Mouse (Mus musculus) spleen, adult 2 months (tissue): ENCODE data around the gene Wdr70. TPM values are rescaled to one million over a fixed set of nuclear protein-coding genes. Genes with fewer than 3 reads are reported as not detected.
"Not testable (repeated sequence)": the region's sequence is repeated elsewhere in the genome, so short reads cannot be mapped to it uniquely, and the experiment has no call there.

Source experiments
- DNase-seq, 2 experiments: peaks; one replicate each; pipeline versions ENCODE4 v3.0.0 to v3.0.0-alpha.2; 2012 to 2021; ENCODE audit warnings: low spot score in 2 of 2, low read depth in 1 of 2
- H3K27ac ChIP-seq: fragments of 200-500 bp; 2 replicates; pipeline ENCODE4 v1.5.1; 2012; ENCODE audit warnings: low read length, inconsistent platforms; ENCODE audit not compliant: insufficient read depth
- H3K27me3 ChIP-seq: fragments of 200-500 bp; 2 replicates; pipeline ENCODE4 v1.6.1; 2012; ENCODE audit warnings: mild to moderate bottlenecking, moderate library complexity, low read length, inconsistent platforms; ENCODE audit not compliant: control insufficient read depth, insufficient read depth
- H3K36me3 ChIP-seq: fragments of 200-500 bp; 2 replicates; pipeline ENCODE4 v1.6.1; 2012; ENCODE audit warnings: mild to moderate bottlenecking, low read length, inconsistent platforms; ENCODE audit not compliant: control insufficient read depth, insufficient read depth
- H3K4me1 ChIP-seq: fragments of 200-500 bp; 2 replicates; pipeline ENCODE4 v1.6.1; 2011; ENCODE audit warnings: inconsistent platforms; ENCODE audit not compliant: control insufficient read depth, insufficient read depth, insufficient read length
- H3K4me3 ChIP-seq: fragments of 200-500 bp; 2 replicates; pipeline ENCODE4 v1.5.1; 2011; ENCODE audit warnings: mild to moderate bottlenecking, inconsistent platforms; ENCODE audit not compliant: insufficient read depth, insufficient read length; ENCODE audit errors: extremely low read depth
- CTCF ChIP-seq: fragments of 200-500 bp; IDR thresholded peaks from 2 replicates; pipeline ENCODE4 v1.5.1; 2011; ENCODE audit warnings: mild to moderate bottlenecking, inconsistent platforms; ENCODE audit not compliant: insufficient read depth, insufficient read length, insufficient replicate concordance; ENCODE audit errors: extremely low read depth
- POLR2A ChIP-seq: fragments of 200-500 bp; IDR thresholded peaks from 2 replicates; pipeline ENCODE4 v1.6.1; 2011; ENCODE audit warnings: low read depth, low read length, inconsistent platforms
- WGBS: fragments of 180-500 bp; shearing (Covaris S2); methylation state at CpG from one replicate; pipeline ENCODE4 v1.1.7; 2018; 5-methylcytosine and 5-hydroxymethylcytosine counted together
- polyA plus RNA-seq: library from polyadenylated mRNA; depleted of rRNA; stranded (reverse); fragments of >200 nt; gene quantifications from 2 replicates; pipeline ENCODE4 v1.2.3, GENCODE M21; 2012

Gene Wdr70
- polyA plus RNA-seq, 1 experiment: 6.6 TPM

DNA sequence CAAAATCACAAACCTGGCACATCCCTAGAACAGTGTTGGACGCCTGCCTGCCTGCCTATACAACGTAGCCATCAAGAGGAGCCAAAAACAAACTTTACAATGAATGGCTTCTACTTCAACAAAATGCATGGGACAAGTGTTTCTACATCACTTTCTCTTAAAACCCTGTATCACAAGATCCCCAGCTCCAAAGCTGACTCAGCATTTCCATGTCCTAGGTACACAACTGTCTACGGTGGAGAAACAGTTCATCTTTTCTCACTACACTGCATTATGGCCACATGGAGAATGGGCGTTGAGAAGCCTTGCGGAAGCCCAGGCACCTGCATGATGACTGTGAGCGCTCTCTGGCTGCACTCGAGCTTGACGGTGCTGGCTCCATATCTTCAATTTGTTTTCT is 16.9 kb downstream of the Wdr70 start:
- DNase-seq: no peak
- peaks cover 9% of the 10 kb centered on the region for H3K36me3 ChIP-seq
- H3K27me3 ChIP-seq: no peaks in the 10 kb centered on the region
- H3K4me3 ChIP-seq: no peak overlapping the region
- TF ChIP-seq POLR2A: no peak
- no peak for TF ChIP-seq CTCF
- no peaks in the 10 kb centered on the region for H3K4me1 ChIP-seq
- WGBS: 94% methylated on average over 8 of the region's 8 CpGs
- no peak overlapping the region for H3K27ac ChIP-seq

DNA sequence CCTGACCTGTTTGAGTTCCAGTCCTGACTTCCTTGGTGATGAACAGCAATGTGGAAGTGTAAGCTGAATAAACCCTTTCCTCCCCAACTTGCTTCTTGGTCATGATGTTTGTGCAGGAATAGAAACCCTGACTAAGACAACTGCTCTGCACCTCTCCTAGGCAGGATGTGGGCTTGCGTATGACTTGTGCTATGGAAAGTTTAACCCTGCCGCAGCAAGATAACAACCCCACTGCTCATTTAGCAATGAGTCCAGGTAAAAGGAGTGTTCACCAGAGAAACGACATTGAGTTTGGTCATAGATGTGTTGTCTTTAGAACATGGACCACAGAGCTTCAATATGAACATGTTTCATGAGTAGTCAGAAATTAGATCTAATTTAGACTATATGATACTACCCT is 25.9 kb downstream of the Wdr70 start:
- H3K4me3 ChIP-seq, H3K27ac ChIP-seq, DNase-seq, H3K36me3 ChIP-seq, H3K27me3 ChIP-seq, H3K4me1 ChIP-seq: not testable (repeated sequence)
- WGBS: 91% methylated on average over 3 of the region's 3 CpGs

DNA sequence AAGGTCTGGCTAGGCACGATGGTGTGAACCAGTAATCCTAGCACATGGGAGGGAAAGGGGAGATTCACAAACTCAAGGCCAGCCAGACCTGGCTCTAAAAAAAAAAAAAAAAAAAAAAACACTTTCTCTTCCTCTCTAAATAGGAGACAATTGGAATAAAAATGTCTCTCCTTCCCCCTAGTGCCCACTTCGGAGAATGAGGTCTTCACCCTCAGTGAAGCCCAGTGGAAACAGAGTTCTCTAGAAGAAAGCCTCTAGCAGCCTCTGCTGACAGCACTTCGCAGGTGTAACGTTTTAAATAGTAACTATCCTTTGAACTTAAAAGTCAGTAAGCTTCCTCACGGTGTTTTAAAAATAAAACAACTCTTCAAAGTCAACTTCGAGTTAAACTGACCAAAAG is 33.8 kb downstream of the Wdr70 start:
- Histone ChIP-seq H3K27me3 (no peaks in the 10 kb centered on the region), H3K36me3 (peaks cover 2% of the 10 kb centered on the region; the same call in 1 of the 2 replicates), H3K4me3 (no peak overlapping the region), H3K4me1 (no peaks in the 10 kb centered on the region), H3K27ac (no peak overlapping the region)
- TF ChIP-seq POLR2A (no peak), CTCF (no peak)
- no peak for DNase-seq
- 73% methylated on average over 6 of the region's 6 CpGs for WGBS

DNA sequence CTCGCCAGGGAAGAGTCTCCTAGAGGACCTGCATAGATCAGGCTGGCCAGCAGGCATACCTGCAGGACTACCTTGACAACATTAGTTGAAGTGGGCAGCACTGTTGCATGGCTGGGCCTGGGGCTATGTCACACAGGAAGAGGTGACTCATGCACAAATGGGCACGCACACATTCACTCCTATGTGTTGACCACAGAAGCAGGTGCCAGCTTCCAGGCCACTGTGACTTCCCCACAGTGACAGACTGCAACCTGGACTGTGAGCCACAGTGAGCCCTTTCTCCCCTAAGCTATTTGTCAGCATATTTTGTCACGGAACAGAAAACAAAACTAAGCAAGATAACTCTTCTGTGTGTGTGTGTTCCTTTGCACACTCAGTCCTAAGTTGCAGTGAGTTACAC is 47.8 kb downstream of the Wdr70 start:
- TF ChIP-seq CTCF (no peak), POLR2A (no peak)
- Histone ChIP-seq H3K27ac (no peak overlapping the region), H3K4me1 (no peaks in the 10 kb centered on the region), H3K36me3 (peaks cover 2% of the 10 kb centered on the region), H3K27me3 (no peaks in the 10 kb centered on the region), H3K4me3 (no peak overlapping the region)
- no peak for DNase-seq
- 74% methylated on average over 3 of the region's 3 CpGs for WGBS

DNA sequence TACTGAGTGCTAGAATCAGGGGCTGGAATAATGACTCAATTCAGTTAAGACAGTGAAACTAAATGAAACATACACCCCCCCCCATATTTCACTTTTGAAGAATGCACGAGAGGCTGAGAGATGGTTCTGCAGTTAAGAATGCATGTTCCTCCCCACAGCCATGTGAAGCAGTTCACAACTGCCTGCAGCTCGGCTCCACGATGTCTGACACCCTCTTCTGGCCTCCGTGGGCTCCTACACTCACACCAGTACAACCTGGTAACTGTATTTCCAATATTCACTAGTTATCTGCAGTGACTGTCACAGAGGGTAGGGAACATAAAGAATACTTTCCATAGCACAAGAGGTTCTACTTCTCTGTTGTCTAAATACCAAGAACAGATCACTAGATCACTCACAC is 59.2 kb downstream of the Wdr70 start:
- TF ChIP-seq CTCF: no peak
- TF ChIP-seq POLR2A: no peak
- H3K4me3 ChIP-seq: no peak overlapping the region
- no peak for DNase-seq
- H3K27me3 ChIP-seq: no peaks in the 10 kb centered on the region
- H3K4me1 ChIP-seq: no peaks in the 10 kb centered on the region
- WGBS: 82% methylated on average over 4 of the region's 4 CpGs
- no peak overlapping the region for H3K27ac ChIP-seq
- peaks cover 5% of the 10 kb centered on the region for H3K36me3 ChIP-seq

DNA sequence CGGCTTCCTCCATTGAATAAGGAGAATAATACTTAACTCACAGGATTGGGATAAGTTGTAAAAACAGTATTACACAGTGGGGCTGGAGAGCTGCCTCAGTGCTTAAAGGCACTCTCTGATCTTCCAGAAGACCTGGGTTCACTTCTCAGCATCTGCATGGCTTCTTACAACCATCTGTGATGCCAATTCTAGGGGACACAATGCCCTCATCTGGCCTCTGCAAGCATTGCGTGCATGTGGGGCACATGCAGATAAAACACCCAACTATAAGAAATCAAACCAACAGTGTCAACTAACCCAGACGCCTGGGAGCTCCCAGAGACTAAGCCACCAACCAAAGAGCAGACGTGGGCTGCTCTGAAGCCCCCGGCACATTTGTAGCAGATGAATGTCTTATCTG is 60.6 kb downstream of the Wdr70 start:
- 91% methylated on average over 5 of the region's 5 CpGs for WGBS
- Histone ChIP-seq H3K36me3 (peaks cover 5% of the 10 kb centered on the region), H3K4me1 (no peaks in the 10 kb centered on the region), H3K27ac (no peak overlapping the region), H3K27me3 (no peaks in the 10 kb centered on the region), H3K4me3 (no peak overlapping the region)
- DNase-seq: no peak
- TF ChIP-seq CTCF (no peak), POLR2A (no peak)

DNA sequence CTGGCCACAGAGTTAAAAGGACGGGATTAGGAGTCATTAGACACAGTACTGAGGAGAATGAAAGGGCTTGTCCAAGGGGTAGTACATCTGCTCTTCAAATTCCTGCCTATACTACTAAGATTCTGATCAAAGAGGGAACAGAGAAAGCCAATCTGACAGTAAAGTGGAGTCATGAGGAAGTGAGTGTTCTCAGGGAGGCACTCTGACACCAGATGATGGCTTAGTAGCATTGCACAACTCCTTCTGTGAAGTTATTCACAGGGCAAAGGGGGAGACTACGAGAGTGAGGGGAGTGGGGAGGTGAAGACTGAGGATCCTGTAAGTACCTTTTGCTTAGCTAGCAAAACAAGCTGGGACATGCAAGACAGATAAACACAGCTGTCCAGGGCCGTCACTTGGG is 61.2 kb downstream of the Wdr70 start:
- Histone ChIP-seq H3K4me3 (no peak overlapping the region), H3K27me3 (no peaks in the 10 kb centered on the region), H3K27ac (no peak overlapping the region), H3K4me1 (no peaks in the 10 kb centered on the region), H3K36me3 (peaks cover 5% of the 10 kb centered on the region)
- 78% methylated on average over 3 of the region's 3 CpGs for WGBS
- no peak for DNase-seq
- TF ChIP-seq CTCF (no peak), POLR2A (no peak)
